Mouse (Mus musculus): ENCODE measurements around the gene Azi2. TPM values are rescaled to one million over a fixed set of nuclear protein-coding genes. Genes with fewer than 3 reads are reported as not detected.

Gene Azi2
- polyA plus RNA-seq, 1 experiment from 2014 or later = 71.0 TPM

GRCm38 (mm10) chr9:118030252-118030651 lies 10.0 kb upstream of the Azi2 start:
- ATAC-seq (ENCODE audit: insufficient number of reproducible peaks, low FRiP score, low TSS enrichment, low read depth) (no peak), DNase-seq (ENCODE audit: low spot score) (no peak)
- H3K4me3 ChIP-seq (ENCODE audit: low read depth, low read length) = no peak overlapping the region
- H3K4me1 ChIP-seq (ENCODE audit: control insufficient read depth, insufficient read depth, low read length) = no peaks in the 10 kb centered on the region
- WGBS = 83% methylated on average over 1 of the region's 1 CpGs
- no peak overlapping the region for H3K4me2 ChIP-seq (ENCODE audit: low read depth, severe bottlenecking)
- no peaks in the 10 kb centered on the region for H3K36me3 ChIP-seq (ENCODE audit: control insufficient read depth, insufficient read depth, low read length)
- H3K9ac ChIP-seq (ENCODE audit: low read length) = no peak overlapping the region
- H3K9me3 ChIP-seq (ENCODE audit: control insufficient read depth, low read length) = no peaks in the 10 kb centered on the region
- H3K27ac ChIP-seq (replicated peaks; ENCODE audit: low read depth, low read length) = no peak overlapping the region
- no peaks in the 10 kb centered on the region for H3K27me3 ChIP-seq (ENCODE audit: control insufficient read depth, insufficient read depth, low read length)

GRCm38 (mm10) chr9:118031694-118032093 lies 8.6 kb upstream of the Azi2 start:
- H3K36me3 ChIP-seq (ENCODE audit: control insufficient read depth, insufficient read depth, low read length) = no peaks in the 10 kb centered on the region
- 53% methylated on average over 2 of the region's 2 CpGs for whole genome bisulfite sequencing
- H3K4me1 ChIP-seq (ENCODE audit: control insufficient read depth, insufficient read depth, low read length) = no peaks in the 10 kb centered on the region
- no peaks in the 10 kb centered on the region for H3K9me3 ChIP-seq (ENCODE audit: control insufficient read depth, low read length)
- H3K9ac ChIP-seq (ENCODE audit: low read length) = no peak overlapping the region
- no peak overlapping the region for H3K4me2 ChIP-seq (ENCODE audit: low read depth, severe bottlenecking)
- no peak for ATAC-seq (ENCODE audit: insufficient number of reproducible peaks, low FRiP score, low TSS enrichment, low read depth)
- no peak overlapping the region for H3K4me3 ChIP-seq (ENCODE audit: low read depth, low read length)
- DNase-seq (ENCODE audit: low spot score) = no peak
- H3K27me3 ChIP-seq (ENCODE audit: control insufficient read depth, insufficient read depth, low read length) = no peaks in the 10 kb centered on the region
- no peak overlapping the region for H3K27ac ChIP-seq (replicated peaks; ENCODE audit: low read depth, low read length)

GRCm38 (mm10) chr9:118034990-118035389 lies 5.3 kb upstream of the Azi2 start:
- Histone ChIP-seq H3K4me1 (ENCODE audit: control insufficient read depth, insufficient read depth, low read length) (no peaks in the 10 kb centered on the region), H3K4me3 (ENCODE audit: low read depth, low read length) (no peak overlapping the region), H3K36me3 (ENCODE audit: control insufficient read depth, insufficient read depth, low read length) (no peaks in the 10 kb centered on the region), H3K9ac (ENCODE audit: low read length) (no peak overlapping the region), H3K27me3 (ENCODE audit: control insufficient read depth, insufficient read depth, low read length) (no peaks in the 10 kb centered on the region), H3K9me3 (ENCODE audit: control insufficient read depth, low read length) (no peaks in the 10 kb centered on the region), H3K4me2 (ENCODE audit: low read depth, severe bottlenecking) (no peak overlapping the region), H3K27ac (replicated peaks; ENCODE audit: low read depth, low read length) (no peak overlapping the region)
- ATAC-seq (ENCODE audit: insufficient number of reproducible peaks, low FRiP score, low TSS enrichment, low read depth) = no peak
- WGBS = 88% methylated on average over 3 of the region's 3 CpGs
- no peak for DNase-seq (ENCODE audit: low spot score)

- Histone ChIP-seq H3K27me3 (ENCODE audit: control insufficient read depth, insufficient read depth, low read length) (no peaks in the 10 kb centered on the region), H3K4me3 (ENCODE audit: low read depth, low read length) (peak overlapping the region; percentile 78), H3K4me1 (ENCODE audit: control insufficient read depth, insufficient read depth, low read length) (no peaks in the 10 kb centered on the region), H3K36me3 (ENCODE audit: control insufficient read depth, insufficient read depth, low read length) (no peaks in the 10 kb centered on the region), H3K4me2 (ENCODE audit: low read depth, severe bottlenecking) (peak overlapping the region; percentile 61), H3K9ac (ENCODE audit: low read length) (peak overlapping the region; percentile 76), H3K9me3 (ENCODE audit: control insufficient read depth, low read length) (no peaks in the 10 kb centered on the region), H3K27ac (replicated peaks; ENCODE audit: low read depth, low read length) (peak overlapping the region; percentile 87; the same call in 1 of the 2 replicates)
- 3% methylated on average over 19 of the region's 21 CpGs for WGBS
- no peak for ATAC-seq (ENCODE audit: insufficient number of reproducible peaks, low FRiP score, low TSS enrichment, low read depth)
- no peak for DNase-seq (ENCODE audit: low spot score)
Measured at GRCm38 (mm10) chr9:118041022-118041400, 712 bp downstream of the Azi2 start.

- peak overlapping the region; percentile 61 for H3K4me2 ChIP-seq (ENCODE audit: low read depth, severe bottlenecking)
- H3K27ac ChIP-seq (replicated peaks; ENCODE audit: low read depth, low read length) = no peak overlapping the region
- H3K9ac ChIP-seq (ENCODE audit: low read length) = no peak overlapping the region
- ATAC-seq (ENCODE audit: insufficient number of reproducible peaks, low FRiP score, low TSS enrichment, low read depth) = no peak
- H3K4me3 ChIP-seq (ENCODE audit: low read depth, low read length) = peak overlapping the region; percentile 78; the same call in 1 of the 2 replicates
- no peaks in the 10 kb centered on the region for H3K36me3 ChIP-seq (ENCODE audit: control insufficient read depth, insufficient read depth, low read length)
- no peaks in the 10 kb centered on the region for H3K4me1 ChIP-seq (ENCODE audit: control insufficient read depth, insufficient read depth, low read length)
- no peak for DNase-seq (ENCODE audit: low spot score)
- no peaks in the 10 kb centered on the region for H3K9me3 ChIP-seq (ENCODE audit: control insufficient read depth, low read length)
- WGBS = 29% methylated on average over 5 of the region's 5 CpGs
- H3K27me3 ChIP-seq (ENCODE audit: control insufficient read depth, insufficient read depth, low read length) = no peaks in the 10 kb centered on the region
Measured at GRCm38 (mm10) chr9:118041646-118042045, 1.3 kb downstream of the Azi2 start.

- Histone ChIP-seq H3K4me3 (ENCODE audit: low read depth, low read length) (no peak overlapping the region), H3K9ac (ENCODE audit: low read length) (no peak overlapping the region), H3K4me2 (ENCODE audit: low read depth, severe bottlenecking) (no peak overlapping the region), H3K27ac (replicated peaks; ENCODE audit: low read depth, low read length) (no peak overlapping the region), H3K9me3 (ENCODE audit: control insufficient read depth, low read length) (no peaks in the 10 kb centered on the region), H3K4me1 (ENCODE audit: control insufficient read depth, insufficient read depth, low read length) (no peaks in the 10 kb centered on the region), H3K36me3 (ENCODE audit: control insufficient read depth, insufficient read depth, low read length) (no peaks in the 10 kb centered on the region), H3K27me3 (ENCODE audit: control insufficient read depth, insufficient read depth, low read length) (no peaks in the 10 kb centered on the region)
- DNase-seq (ENCODE audit: low spot score) (no peak), ATAC-seq (ENCODE audit: insufficient number of reproducible peaks, low FRiP score, low TSS enrichment, low read depth) (no peak)
- WGBS = 93% methylated on average over 4 of the region's 4 CpGs
Measured at GRCm38 (mm10) chr9:118042738-118043137, 2.4 kb downstream of the Azi2 start.

GRCm38 (mm10) chr9:118043581-118043980 lies 3.3 kb downstream of the Azi2 start:
- no peak for DNase-seq (ENCODE audit: low spot score)
- H3K9ac ChIP-seq (ENCODE audit: low read length) = no peak overlapping the region
- H3K27ac ChIP-seq (replicated peaks; ENCODE audit: low read depth, low read length) = no peak overlapping the region
- H3K9me3 ChIP-seq (ENCODE audit: control insufficient read depth, low read length) = no peaks in the 10 kb centered on the region
- 96% methylated on average over 3 of the region's 3 CpGs for WGBS
- H3K4me2 ChIP-seq (ENCODE audit: low read depth, severe bottlenecking) = no peak overlapping the region
- H3K36me3 ChIP-seq (ENCODE audit: control insufficient read depth, insufficient read depth, low read length) = no peaks in the 10 kb centered on the region; the same call in 1 of the 2 replicates
- H3K4me1 ChIP-seq (ENCODE audit: control insufficient read depth, insufficient read depth, low read length) = no peaks in the 10 kb centered on the region
- no peaks in the 10 kb centered on the region for H3K27me3 ChIP-seq (ENCODE audit: control insufficient read depth, insufficient read depth, low read length)
- ATAC-seq (ENCODE audit: insufficient number of reproducible peaks, low FRiP score, low TSS enrichment, low read depth) = no peak
- no peak overlapping the region for H3K4me3 ChIP-seq (ENCODE audit: low read depth, low read length)

GRCm38 (mm10) chr9:118045011-118045533 lies 4.8 kb downstream of the Azi2 start:
- H3K36me3 ChIP-seq (ENCODE audit: control insufficient read depth, insufficient read depth, low read length) = peaks cover 4% of the 10 kb centered on the region; the same call in 1 of the 2 replicates
- H3K27me3 ChIP-seq (ENCODE audit: control insufficient read depth, insufficient read depth, low read length) = no peaks in the 10 kb centered on the region
- H3K4me2 ChIP-seq (ENCODE audit: low read depth, severe bottlenecking) = no peak overlapping the region
- ATAC-seq (ENCODE audit: insufficient number of reproducible peaks, low FRiP score, low TSS enrichment, low read depth) = no peak
- 87% methylated on average over 1 of the region's 1 CpGs for WGBS
- no peaks in the 10 kb centered on the region for H3K9me3 ChIP-seq (ENCODE audit: control insufficient read depth, low read length)
- H3K27ac ChIP-seq (replicated peaks; ENCODE audit: low read depth, low read length) = no peak overlapping the region
- H3K4me3 ChIP-seq (ENCODE audit: low read depth, low read length) = no peak overlapping the region
- no peak for DNase-seq (ENCODE audit: low spot score)
- no peaks in the 10 kb centered on the region for H3K4me1 ChIP-seq (ENCODE audit: control insufficient read depth, insufficient read depth, low read length)
- no peak overlapping the region for H3K9ac ChIP-seq (ENCODE audit: low read length)

GRCm38 (mm10) chr9:118053286-118053685 lies 13.0 kb downstream of the Azi2 start:
- Histone ChIP-seq H3K9me3 (ENCODE audit: control insufficient read depth, low read length) (no peaks in the 10 kb centered on the region), H3K9ac (ENCODE audit: low read length) (no peak overlapping the region), H3K27ac (replicated peaks; ENCODE audit: low read depth, low read length) (no peak overlapping the region), H3K36me3 (ENCODE audit: control insufficient read depth, insufficient read depth, low read length) (peaks cover 10% of the 10 kb centered on the region), H3K27me3 (ENCODE audit: control insufficient read depth, insufficient read depth, low read length) (no peaks in the 10 kb centered on the region), H3K4me2 (ENCODE audit: low read depth, severe bottlenecking) (no peak overlapping the region), H3K4me3 (ENCODE audit: low read depth, low read length) (no peak overlapping the region), H3K4me1 (ENCODE audit: control insufficient read depth, insufficient read depth, low read length) (no peaks in the 10 kb centered on the region)
- ATAC-seq (ENCODE audit: insufficient number of reproducible peaks, low FRiP score, low TSS enrichment, low read depth) = no peak
- WGBS = 46% methylated on average over 1 of the region's 1 CpGs
- no peak for DNase-seq (ENCODE audit: low spot score)

Measured in limb, embryonic 11.5 days (tissue).